Mouse (Mus musculus): ENCODE measurements at regions not wholly inside any gene's neighbourhood (a gene's known extent, or its start where the extent isn't known, plus 50 kb on each side); places are given as distances from the start of the nearest gene placed in this dataset.

GRCm38 (mm10) chr17:93260366-93261205, 61.8 kb downstream of the Adcyap1 start:
- no peak for DNase-seq (ENCODE audit: low spot score)
- WGBS = 40% methylated on average over 8 of the region's 8 CpGs
- Histone ChIP-seq H3K27me3 (replicated peaks; ENCODE audit: low read depth, poor library complexity, severe bottlenecking) (no peaks in the 10 kb centered on the region), H3K9me3 (no peaks in the 10 kb centered on the region), H3K4me3 (no peak overlapping the region), H3K36me3 (replicated peaks) (no peaks in the 10 kb centered on the region), H3K27ac (replicated peaks) (no peak overlapping the region), H3K4me1 (peaks cover 17% of the 10 kb centered on the region)

- peaks cover 17% of the 10 kb centered on the region for H3K4me1 ChIP-seq
- H3K27ac ChIP-seq (replicated peaks) = no peak overlapping the region
- DNase-seq (ENCODE audit: low spot score) = no peak
- H3K4me3 ChIP-seq = no peak overlapping the region
- H3K36me3 ChIP-seq (replicated peaks) = no peaks in the 10 kb centered on the region
- no peaks in the 10 kb centered on the region for H3K9me3 ChIP-seq
- H3K27me3 ChIP-seq (replicated peaks; ENCODE audit: low read depth, poor library complexity, severe bottlenecking) = no peaks in the 10 kb centered on the region
- WGBS = 53% methylated on average over 1 of the region's 1 CpGs
Measured at GRCm38 (mm10) chr17:93261206-93261504, 62.3 kb downstream of the Adcyap1 start.

- no peaks in the 10 kb centered on the region for H3K36me3 ChIP-seq (replicated peaks)
- 6% methylated on average over 1 of the region's 1 CpGs for WGBS
- peak; percentile 12 for DNase-seq (ENCODE audit: low spot score)
- no peak overlapping the region for H3K27ac ChIP-seq (replicated peaks)
- no peaks in the 10 kb centered on the region for H3K4me1 ChIP-seq
- H3K27me3 ChIP-seq (replicated peaks; ENCODE audit: low read depth, poor library complexity, severe bottlenecking) = no peaks in the 10 kb centered on the region
- H3K9me3 ChIP-seq = no peaks in the 10 kb centered on the region
- H3K4me3 ChIP-seq = no peak overlapping the region
Measured at GRCm38 (mm10) chr17:93306121-93306520, 107.3 kb downstream of the Adcyap1 start.

GRCm38 (mm10) chr17:93312139-93312538, 113.3 kb downstream of the Adcyap1 start:
- WGBS = 51% methylated on average over 4 of the region's 4 CpGs

GRCm38 (mm10) chr17:93312640-93313309, 114.0 kb downstream of the Adcyap1 start:
- no peak for DNase-seq (ENCODE audit: low spot score)
- Histone ChIP-seq H3K4me1 (peaks cover 3% of the 10 kb centered on the region; the same call in 1 of the 2 replicates), H3K36me3 (replicated peaks) (no peaks in the 10 kb centered on the region), H3K4me3 (no peak overlapping the region), H3K9me3 (no peaks in the 10 kb centered on the region), H3K27ac (replicated peaks) (no peak overlapping the region), H3K27me3 (replicated peaks; ENCODE audit: low read depth, poor library complexity, severe bottlenecking) (no peaks in the 10 kb centered on the region)
- WGBS = 74% methylated on average over 3 of the region's 3 CpGs

More at GRCm38 (mm10) chr17:93312139-93312538, 113.3 kb downstream of the Adcyap1 start:
- H3K4me3 ChIP-seq = no peak overlapping the region
- H3K4me1 ChIP-seq = peaks cover 3% of the 10 kb centered on the region; the same call in 1 of the 2 replicates
- no peaks in the 10 kb centered on the region for H3K9me3 ChIP-seq
- H3K27ac ChIP-seq (replicated peaks) = no peak overlapping the region
- H3K36me3 ChIP-seq (replicated peaks) = no peaks in the 10 kb centered on the region
- no peaks in the 10 kb centered on the region for H3K27me3 ChIP-seq (replicated peaks; ENCODE audit: low read depth, poor library complexity, severe bottlenecking)
- no peak for DNase-seq (ENCODE audit: low spot score)

- H3K27me3 ChIP-seq (replicated peaks; ENCODE audit: low read depth, poor library complexity, severe bottlenecking) = no peaks in the 10 kb centered on the region
- H3K27ac ChIP-seq (replicated peaks) = no peak overlapping the region
- H3K36me3 ChIP-seq (replicated peaks) = no peaks in the 10 kb centered on the region
- no peaks in the 10 kb centered on the region for H3K9me3 ChIP-seq
- peaks cover 3% of the 10 kb centered on the region; the same call in 1 of the 2 replicates for H3K4me1 ChIP-seq
- no peak for DNase-seq (ENCODE audit: low spot score)
- WGBS = 46% methylated on average over 2 of the region's 2 CpGs
- no peak overlapping the region for H3K4me3 ChIP-seq
Measured at GRCm38 (mm10) chr17:93313310-93313688, 114.5 kb downstream of the Adcyap1 start.

GRCm38 (mm10) chr17:93314144-93314543, 115.3 kb downstream of the Adcyap1 start:
- Histone ChIP-seq H3K4me1 (peaks cover 3% of the 10 kb centered on the region; the same call in 1 of the 2 replicates), H3K27me3 (replicated peaks; ENCODE audit: low read depth, poor library complexity, severe bottlenecking) (no peaks in the 10 kb centered on the region), H3K4me3 (no peak overlapping the region), H3K9me3 (no peaks in the 10 kb centered on the region), H3K27ac (replicated peaks) (no peak overlapping the region), H3K36me3 (replicated peaks) (no peaks in the 10 kb centered on the region)
- DNase-seq (ENCODE audit: low spot score) = no peak
- WGBS = 49% methylated on average over 3 of the region's 3 CpGs

- Histone ChIP-seq H3K27ac (replicated peaks) (no peak overlapping the region), H3K9me3 (no peaks in the 10 kb centered on the region), H3K27me3 (replicated peaks; ENCODE audit: low read depth, poor library complexity, severe bottlenecking) (no peaks in the 10 kb centered on the region), H3K4me3 (no peak overlapping the region), H3K4me1 (no peaks in the 10 kb centered on the region), H3K36me3 (replicated peaks) (no peaks in the 10 kb centered on the region)
- DNase-seq (ENCODE audit: low spot score) = no peak
- WGBS = 81% methylated on average over 4 of the region's 4 CpGs
Measured at GRCm38 (mm10) chr17:93321482-93321881, 122.7 kb downstream of the Adcyap1 start.

GRCm38 (mm10) chr17:93337576-93337975, 138.8 kb downstream of the Adcyap1 start:
- WGBS = 79% methylated on average over 1 of the region's 1 CpGs

GRCm38 (mm10) chr17:93355238-93355637, 156.4 kb downstream of the Adcyap1 start:
- no peak overlapping the region for H3K27ac ChIP-seq (replicated peaks)
- no peaks in the 10 kb centered on the region for H3K27me3 ChIP-seq (replicated peaks; ENCODE audit: low read depth, poor library complexity, severe bottlenecking)
- H3K4me3 ChIP-seq = no peak overlapping the region
- no peaks in the 10 kb centered on the region for H3K9me3 ChIP-seq
- no peak for DNase-seq (ENCODE audit: low spot score)
- H3K36me3 ChIP-seq (replicated peaks) = no peaks in the 10 kb centered on the region
- no peaks in the 10 kb centered on the region for H3K4me1 ChIP-seq

More at GRCm38 (mm10) chr17:93337576-93337975, 138.8 kb downstream of the Adcyap1 start:
- Histone ChIP-seq H3K4me1 (no peaks in the 10 kb centered on the region), H3K27ac (replicated peaks) (no peak overlapping the region), H3K9me3 (no peaks in the 10 kb centered on the region), H3K36me3 (replicated peaks) (no peaks in the 10 kb centered on the region), H3K27me3 (replicated peaks; ENCODE audit: low read depth, poor library complexity, severe bottlenecking) (no peaks in the 10 kb centered on the region), H3K4me3 (no peak overlapping the region)
- DNase-seq (ENCODE audit: low spot score) = no peak

- no peaks in the 10 kb centered on the region for H3K9me3 ChIP-seq
- H3K27ac ChIP-seq (replicated peaks) = no peak overlapping the region
- no peak overlapping the region for H3K4me3 ChIP-seq
- DNase-seq (ENCODE audit: low spot score) = no peak
- no peaks in the 10 kb centered on the region for H3K36me3 ChIP-seq (replicated peaks)
- no peaks in the 10 kb centered on the region for H3K4me1 ChIP-seq
- no peaks in the 10 kb centered on the region for H3K27me3 ChIP-seq (replicated peaks; ENCODE audit: low read depth, poor library complexity, severe bottlenecking)
Measured at GRCm38 (mm10) chr17:93362926-93363325, 164.1 kb downstream of the Adcyap1 start.

- Histone ChIP-seq H3K27me3 (replicated peaks; ENCODE audit: low read depth, poor library complexity, severe bottlenecking) (no peaks in the 10 kb centered on the region), H3K27ac (replicated peaks) (no peak overlapping the region), H3K4me1 (no peaks in the 10 kb centered on the region), H3K36me3 (replicated peaks) (no peaks in the 10 kb centered on the region), H3K4me3 (no peak overlapping the region), H3K9me3 (no peaks in the 10 kb centered on the region)
- no peak for DNase-seq (ENCODE audit: low spot score)
Measured at GRCm38 (mm10) chr17:93377453-93378091, 178.8 kb downstream of the Adcyap1 start.
